Mouse (Mus musculus) liver (tissue): ENCODE results near the gene Rel.

Experiments used
- DNase-seq: peaks from one replicate; pipeline ENCODE4 v3.0.0-alpha.2; 2020; ENCODE audit warnings: mixed read lengths

The Rel gene

DNA sequence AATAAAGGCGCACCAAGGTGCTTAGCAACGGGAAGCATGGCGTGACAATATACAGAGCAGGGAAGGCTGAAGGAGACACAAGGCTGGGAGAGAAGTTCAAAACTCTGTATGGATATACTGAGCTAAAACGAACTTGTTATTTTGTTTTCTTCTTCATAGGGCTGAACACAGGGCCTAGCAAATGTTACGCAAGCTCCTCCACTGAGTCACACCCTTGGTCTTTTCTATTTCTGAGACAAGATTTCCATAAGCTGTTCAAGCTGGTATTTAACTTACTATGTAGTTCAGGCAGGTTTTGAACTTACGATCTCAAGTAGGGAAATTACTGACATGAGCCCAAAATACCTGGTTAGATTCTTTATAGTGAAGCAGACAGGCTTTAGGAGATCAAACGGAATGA, 29.4 kb downstream of the Rel start:
- no peak for DNase-seq

DNA sequence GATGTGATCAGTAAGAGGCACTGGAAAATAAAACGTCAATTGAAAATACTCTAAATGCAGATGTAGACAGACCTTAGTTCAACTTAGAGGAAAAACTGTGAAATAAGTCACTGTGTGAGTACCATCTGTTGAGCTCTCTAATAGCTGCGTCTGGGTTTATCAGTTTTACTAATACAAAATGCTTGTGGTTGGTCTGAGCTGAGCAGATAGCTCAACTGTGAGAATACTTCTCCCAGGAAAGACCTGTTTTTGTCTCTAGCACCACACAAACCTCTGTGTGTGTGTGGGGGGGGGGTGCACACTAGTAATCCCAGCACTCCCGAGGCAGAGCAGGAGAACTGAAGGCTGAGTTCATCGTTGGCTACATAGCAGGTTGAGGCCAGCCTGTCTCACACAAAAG, 29.9 kb downstream of the Rel start:
- DNase-seq = no peak

DNA sequence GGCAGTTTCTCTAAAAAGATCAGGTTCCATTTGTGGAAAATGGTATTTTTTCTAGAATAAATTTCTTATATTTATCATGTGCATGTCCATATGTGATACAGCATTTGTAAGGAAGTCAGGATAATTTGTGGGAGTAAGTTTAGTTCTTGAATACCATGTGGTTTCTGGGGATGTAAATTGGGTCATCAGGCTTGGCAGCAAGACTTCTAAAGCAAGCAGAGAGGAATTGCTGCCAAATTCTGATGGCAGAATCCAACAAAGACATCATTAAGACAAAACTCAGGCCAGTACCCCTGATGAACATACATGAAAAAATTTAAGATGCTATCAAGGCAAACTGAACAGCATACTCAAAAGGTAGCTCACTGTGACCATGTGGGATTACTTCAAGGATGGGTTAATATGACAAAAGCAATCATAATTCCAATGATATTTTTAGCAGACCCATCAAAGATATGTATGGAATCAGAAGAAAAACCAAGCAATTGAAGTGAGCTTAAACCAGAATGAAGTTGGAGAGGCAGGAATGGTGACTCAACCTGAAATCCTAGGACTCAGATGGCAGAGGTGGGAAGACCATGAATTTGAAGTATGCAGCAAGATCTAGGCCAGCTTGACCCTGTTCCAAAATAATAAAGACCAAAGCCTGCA, 34.8 kb downstream of the Rel start:
- DNase-seq = no peak

DNA sequence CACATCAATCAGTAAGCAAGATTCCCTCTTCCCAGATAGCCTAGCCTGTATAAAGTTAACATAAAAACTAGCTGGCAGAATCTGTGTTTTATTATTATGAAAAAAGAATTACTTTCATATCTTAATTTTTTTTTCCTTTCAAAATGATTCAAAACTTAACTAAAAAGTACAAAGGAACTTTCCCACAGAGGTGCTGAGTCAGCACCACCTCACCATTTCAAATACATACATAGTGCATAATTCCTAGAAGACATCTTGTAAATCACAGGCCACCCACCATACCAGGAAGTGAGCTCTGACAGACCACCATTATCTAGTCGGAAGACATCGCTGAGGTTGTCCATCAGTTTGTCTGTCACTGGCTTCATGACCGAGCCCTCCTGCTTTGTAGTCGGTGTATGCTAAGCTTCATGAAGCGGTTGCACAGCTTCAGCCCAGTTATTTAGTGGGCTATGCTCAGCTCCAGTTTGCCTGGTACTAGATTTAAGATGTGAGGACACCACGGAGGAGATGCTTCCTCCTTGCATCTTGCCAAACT, 36.0 kb downstream of the Rel start:
- DNase-seq = no peak

DNA sequence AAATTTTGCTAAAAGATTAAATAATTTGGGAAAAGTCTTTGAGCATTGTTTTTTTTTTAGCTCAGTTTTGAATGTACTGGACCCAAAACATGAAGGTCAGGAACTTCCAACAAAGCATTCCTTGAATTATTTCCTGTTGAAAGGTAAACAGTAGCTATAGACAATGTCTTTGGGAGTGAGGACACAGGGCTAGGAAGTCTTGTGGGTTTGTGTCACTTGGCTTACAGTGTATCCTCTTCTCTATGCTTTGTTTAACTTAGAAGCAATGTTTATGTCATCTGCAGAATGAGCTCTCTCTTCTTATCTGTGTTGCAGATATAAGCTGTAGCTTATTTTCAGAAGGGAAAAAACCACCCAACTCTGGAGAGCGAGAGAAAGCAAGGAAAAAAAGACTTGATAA, 37.9 kb downstream of the Rel start:
- DNase-seq = no peak

DNA sequence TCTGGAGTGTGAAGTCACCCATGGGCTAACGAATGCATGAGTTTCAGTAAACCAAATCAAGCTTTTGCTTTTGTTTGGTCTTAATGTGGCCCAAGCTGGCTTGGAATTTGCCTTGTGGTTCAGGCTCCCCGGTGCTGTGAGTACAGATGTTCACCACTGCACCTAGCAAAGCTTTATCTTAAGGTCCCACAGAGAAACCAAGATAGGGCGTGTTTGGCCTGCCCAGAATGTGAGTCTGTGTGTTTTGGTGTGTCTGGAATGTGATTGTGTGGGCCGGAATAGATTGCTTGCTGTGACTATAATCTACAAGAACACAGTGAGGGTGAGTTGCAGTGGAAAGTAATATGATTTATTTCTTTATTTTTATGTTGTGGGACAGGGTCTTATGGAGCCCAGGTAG, 40.6 kb downstream of the Rel start:
- DNase-seq = no peak

DNA sequence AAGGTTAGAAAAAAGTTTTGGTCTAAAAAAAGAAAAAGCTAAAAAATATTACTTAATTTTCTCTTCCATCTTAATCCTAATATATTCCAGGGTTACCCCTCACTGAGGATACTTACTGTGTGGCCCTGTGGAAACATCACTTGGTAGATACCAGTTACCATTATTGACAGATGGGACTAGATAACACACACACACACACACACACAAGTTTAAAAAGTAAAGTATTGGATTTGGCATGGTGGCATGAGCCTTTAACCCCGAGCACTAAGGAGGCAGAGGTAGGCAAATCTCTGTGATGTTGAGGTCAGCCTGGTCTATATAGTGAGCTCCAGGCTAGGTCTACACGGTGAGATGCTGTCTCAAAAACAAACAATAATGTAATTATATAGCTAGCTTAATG, 42.6 kb downstream of the Rel start:
- DNase-seq = no peak

DNA sequence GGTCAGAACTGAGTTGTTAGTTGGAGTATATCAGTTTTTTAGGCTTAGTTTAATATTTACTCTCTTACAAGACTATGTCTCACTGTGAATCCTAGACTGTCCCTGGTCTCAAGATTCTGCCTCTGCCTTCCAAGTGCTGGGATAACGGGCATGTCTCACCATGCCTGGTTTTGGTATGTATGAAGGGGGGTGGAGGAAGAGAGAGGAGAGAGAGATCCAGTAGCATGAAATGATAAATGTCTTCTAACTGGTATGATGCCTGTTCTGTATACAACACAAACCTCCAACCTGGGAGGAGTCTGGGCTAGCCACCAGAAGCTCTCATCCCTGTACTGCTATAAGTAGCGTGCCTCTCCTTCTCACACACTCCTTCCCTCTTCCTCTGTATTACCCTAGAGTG, 44.3 kb downstream of the Rel start:
- no peak for DNase-seq

DNA sequence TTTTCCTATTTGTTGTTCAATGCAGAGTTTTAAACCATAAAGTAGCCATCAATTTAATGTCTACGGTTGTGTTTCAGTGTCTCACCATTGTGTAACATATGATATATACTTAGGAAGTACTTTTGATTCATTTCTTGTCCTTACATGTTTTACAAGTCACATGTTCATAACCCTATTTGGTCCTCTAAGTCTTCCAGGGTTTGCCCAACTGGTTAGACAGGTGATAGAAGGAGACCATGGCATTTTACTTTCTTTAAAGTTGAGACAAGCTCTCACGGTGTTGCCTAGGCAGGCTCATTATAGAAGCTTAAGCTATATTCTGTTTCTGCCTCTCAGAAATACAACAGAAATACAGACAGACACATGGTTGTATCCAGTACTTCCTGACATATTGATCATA, 44.9 kb downstream of the Rel start:
- DNase-seq = no peak

DNA sequence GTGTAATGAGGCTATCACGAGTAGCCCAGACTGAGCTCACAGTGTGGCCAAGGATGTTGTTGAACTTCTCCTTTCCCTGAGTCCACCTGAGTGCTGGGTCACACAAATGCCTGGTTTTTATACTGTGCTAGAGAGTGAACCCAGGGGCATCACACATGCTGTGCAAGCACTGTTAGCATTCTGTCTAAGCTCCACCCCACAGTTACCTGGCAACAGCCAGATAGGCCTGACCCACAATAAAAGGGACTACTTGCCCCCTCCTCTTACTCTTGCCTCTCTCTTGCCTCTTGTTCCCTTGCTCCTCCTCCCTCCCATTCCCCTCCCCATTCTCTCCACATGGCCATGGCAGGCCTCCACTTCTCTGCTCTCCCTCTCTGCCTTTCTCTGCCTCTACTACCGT, 48.4 kb downstream of the Rel start:
- DNase-seq = no peak

DNA sequence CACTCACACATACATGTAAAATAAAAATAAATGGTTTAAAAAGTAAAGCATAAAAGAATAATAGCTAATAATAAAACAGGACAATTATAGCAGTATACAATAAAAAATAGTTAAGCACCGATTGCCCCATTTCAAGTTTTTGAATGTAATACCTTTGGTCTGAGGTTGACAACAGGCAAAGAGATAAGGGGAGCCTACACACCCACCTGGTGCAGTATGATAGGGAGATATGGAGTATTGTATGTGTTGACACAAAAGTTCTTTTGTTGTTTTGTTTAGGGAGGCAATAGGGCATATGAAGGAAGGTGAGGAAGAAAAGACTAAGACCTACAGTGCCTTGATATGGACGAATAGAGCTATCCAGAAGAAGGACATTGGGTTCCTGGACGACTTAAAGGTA, 50.9 kb downstream of the Rel start:
- no peak for DNase-seq

DNA sequence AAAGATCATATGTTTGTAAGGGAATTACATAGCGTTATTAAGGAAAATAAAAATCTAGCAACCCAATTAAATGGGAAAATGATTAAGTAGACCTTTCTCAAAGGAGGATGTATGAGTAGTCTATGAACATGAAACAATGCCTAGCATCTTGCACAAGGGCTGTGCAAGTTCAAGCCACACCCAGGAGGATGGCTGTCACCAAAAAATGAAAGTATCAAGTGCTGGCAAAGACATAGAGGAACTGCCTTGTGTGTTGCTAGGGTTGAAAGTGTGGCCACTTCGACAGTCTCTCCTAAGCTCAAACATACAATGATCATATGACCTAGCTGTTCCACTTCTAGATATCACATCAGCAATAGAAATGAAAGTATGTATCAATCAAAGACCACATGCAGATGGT, 51.9 kb downstream of the Rel start:
- DNase-seq = no peak

DNA sequence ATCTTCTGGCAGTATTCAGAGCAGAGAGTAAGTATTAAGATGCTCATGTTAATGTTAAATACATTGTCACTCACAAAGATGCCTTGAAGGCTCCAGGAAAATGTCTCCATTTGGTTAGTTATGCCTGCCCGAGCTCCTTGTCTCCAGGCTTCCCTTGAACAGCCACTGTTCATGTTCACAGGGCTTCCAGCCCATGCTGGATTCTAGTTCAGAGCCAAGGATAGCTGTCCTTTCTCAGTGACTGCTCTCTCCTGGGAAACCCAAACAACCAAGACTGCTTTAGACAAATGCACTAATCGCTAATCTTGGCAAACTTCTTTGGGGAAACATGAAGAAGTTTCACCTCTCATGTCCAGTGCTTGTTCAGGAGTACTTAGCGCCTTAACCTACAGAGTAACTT, 58.5 kb downstream of the Rel start:
- no peak for DNase-seq

DNA sequence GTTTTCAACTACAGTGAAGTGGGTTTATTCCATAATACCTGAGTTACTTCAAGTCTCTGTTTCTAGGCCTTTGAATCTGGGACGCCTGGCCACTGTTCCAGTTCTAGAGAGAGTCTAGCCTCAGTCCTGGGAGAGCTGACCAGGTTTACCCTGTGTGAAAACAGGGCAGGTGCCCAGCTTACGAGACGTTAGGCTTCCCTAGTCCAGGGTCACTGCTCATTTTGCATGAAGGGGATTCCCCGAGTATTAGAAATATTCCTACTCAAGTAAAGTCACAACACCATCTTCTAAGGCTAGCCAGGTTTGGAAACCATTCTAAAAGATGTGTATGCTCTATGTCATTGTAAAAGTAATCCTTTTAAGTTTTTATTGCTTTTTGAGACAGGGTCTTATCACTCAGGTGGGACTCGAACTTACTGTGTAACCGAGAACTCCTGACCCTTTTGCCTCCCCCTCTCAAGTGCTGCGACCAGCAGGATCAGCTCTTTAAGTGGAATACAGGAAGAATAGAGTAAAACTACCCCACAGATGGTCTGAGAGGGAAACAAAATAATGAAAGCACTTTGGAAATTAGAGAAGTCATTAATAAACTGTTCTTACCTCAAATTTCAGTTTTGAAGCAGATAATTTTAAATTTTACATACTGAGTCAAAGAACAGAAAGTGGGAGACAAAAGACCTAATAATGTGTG, 66.0 kb downstream of the Rel start:
- DNase-seq = no peak

DNA sequence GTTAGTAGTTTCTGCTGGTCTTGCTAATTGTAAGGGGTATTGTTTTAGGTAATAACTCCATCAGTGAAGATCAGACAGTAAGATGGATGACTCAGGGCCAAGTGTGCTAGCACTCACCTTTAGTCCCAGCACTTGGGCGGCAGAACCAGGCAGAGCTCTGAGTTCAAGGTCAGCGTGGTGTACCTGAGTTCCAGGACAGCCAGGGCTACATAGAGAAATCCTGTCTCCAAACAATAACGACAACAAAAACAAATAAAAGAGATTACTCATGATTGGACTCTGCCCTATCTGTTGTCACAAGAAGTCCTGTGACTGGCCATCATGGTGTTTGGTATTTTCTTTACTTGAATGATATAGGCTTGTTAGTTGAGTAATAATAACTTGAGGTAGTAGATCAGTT, 68.9 kb downstream of the Rel start:
- DNase-seq = no peak

DNA sequence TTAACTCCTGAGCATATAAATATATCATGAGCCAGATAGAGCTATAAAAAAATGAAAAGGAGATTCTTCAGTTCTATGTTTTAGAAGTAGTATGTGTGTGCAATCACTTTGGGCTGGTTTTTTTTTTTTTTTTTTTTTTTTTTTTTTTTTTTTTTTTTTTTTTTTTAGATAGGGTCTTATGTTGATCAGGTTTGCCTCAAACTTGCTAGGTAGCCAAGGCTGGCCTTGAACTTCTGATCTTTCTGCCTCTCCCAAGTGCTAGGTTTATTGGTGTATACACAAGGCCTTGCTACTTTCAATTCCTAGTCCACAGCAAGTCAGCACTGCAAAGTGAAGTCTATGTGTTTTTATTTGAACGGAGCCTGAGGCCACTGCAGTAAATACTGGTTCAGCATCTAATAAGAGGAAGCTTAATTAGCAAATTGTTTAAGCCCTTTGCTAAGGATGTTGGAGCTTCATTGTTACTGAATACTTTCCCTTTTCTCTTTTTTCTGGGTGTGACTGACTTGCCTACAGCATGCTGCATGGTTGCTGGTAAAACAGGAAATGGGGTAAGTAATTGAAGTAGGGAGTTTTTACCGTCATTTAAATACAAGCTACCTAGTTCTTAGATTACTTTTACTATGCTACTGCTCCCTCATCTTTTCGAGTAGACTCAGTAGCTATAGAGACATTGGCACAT, 71.2 kb downstream of the Rel start:
- DNase-seq = no peak

DNA sequence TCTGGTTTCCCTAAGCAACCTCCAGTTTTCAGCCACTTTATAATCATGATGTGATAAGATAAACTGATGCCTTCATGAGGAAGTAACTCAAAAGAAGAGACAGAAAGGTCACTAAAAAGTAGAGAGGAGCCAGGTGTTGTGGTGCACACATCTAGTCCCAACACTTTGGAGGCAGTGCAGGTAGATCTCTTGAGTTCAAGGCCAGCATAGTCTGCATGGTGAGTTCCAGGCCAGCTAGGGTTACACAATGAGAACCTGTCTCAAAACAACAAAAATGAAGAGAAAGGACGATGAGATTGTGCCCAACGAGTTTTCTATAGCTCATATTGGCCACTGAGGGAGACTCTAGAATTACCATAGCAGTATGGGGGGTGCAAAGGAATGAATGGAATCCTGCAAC, 72.2 kb downstream of the Rel start:
- DNase-seq = no peak

DNA sequence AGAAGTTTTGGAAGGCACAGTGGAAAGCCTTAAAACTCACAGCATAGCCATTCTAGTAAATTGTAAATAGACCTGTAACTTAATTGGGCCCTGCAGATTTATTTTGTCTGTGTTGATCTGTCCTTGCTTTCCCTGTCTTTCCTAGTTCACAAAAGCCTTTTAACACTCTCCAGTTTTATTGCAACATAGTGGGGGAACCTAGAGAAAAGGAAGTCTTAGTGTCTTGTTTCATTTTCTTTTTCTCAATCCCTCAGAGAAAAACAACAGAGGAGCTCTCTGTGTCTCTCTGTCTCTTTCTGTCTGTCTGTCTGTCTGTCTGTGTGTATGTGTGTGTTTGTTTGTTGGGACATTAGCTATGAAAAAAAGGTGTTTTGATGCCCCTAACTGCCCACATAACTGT, 74.9 kb downstream of the Rel start:
- DNase-seq = no peak

DNA sequence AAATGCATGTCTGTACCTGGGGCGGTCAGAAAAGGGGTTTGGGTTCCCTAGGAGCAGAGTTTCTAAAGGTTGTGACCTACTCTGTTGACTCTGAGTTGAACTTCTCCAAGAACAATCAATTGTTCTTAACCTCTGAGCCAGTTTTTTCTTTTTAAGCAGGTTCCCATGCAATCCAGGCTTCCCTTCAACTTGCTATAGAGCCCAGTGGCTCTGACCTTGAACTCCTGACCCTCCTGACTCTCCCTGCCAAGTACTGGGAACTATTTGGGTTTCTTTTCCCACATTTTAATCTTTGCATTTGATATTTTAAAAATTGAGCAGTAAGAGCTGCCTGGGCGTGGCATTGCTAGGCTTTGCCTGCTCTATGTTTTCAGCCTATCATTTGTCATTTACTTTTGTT, 77.5 kb downstream of the Rel start:
- no peak for DNase-seq

DNA sequence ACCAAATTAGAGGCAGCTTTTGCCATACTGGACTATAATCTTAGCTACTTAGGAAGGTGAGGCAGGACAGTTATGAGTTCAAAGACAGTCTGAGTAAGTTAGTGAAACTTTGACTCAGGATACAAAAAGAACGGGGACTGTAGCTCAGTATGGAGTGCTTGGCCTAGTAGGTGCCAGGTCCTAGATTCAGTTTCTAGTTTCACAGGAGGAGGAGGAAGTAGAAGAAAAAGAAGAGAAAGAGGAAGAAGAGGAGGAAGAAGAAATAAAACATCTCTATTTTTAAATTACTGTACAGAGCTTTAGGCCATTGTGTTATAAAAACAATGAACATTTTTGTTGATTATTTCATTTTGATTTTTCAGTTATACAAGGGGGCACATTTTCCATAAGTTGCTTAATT, 82.7 kb downstream of the Rel start:
- DNase-seq = no peak
